In the genomic region with DNA sequence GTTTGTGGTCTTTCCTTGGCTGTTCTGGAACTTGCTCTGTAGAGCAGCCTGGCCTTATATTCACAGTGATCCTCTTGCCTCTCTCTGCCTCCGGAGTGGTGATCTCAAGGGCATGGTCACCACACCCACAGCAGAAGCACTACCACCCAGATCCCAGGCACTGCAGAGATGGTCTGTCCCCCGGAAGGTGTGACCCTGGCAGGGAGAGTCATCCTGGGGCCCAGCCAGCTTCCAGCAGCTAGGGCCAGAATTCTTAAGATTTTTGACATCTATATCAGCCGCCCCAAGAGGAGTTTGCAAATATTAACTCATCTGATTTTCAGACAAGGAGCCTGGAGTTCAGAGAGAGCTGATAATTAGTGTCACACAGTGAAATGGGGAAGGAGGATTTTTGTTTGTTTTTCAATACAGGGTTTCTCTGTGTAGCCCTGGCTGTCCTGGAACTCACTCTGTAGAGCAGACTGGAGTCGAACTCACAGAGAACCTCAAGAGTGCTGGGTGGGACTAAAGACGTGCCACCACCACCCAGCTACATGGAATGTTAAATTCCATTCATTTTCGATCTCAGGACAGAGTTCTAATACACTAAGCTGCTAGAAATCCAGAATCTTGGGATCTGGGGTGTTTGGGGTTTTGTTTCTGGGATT, we compare ENCODE assay signal across 8 mouse cellular contexts. TPM values are rescaled to one million over a fixed set of nuclear protein-coding genes. Genes with fewer than 3 reads are reported as not detected.
DNase-seq lines count a peak whose midpoint lies in the region; ATAC-seq lines count a peak whose summit lies in the region.

No protein-coding gene starts in this region.

- no peak overlapping the region; the same call in 1 of the 2 replicates for H3K4me3 ChIP-seq in embryonic facial prominence, embryonic 11.5 days (ENCODE audit: low read depth, low read length)
- peak overlapping the region; percentile 86 for H3K4me3 ChIP-seq in heart, embryonic 16.5 days (ENCODE audit: low read length)
- H3K4me3 ChIP-seq in liver, embryonic 13.5 days (replicated peaks), result peak overlapping the region; percentile 89
- H3K4me3 ChIP-seq in neural tube, embryonic 15.5 days (replicated peaks), result peak overlapping the region; percentile 61

- peak; percentile 54 for DNase-seq in urinary bladder, postnatal 25 days (ENCODE audit: low spot score)
- DNase-seq in urinary bladder, adult 2 months (ENCODE audit: low spot score), result no peak
- DNase-seq in embryonic facial prominence, embryonic 11.5 days (ENCODE audit: low spot score), result no peak
- peak; percentile 64 for DNase-seq in liver, embryonic 13.5 days
- no peak for DNase-seq in left cerebral cortex, adult 9 months (ENCODE audit: low spot score in 2 of 2)
- no peak for DNase-seq in layer of hippocampus, postnatal 25 days (ENCODE audit: extremely low spot score in 1 of 2, low spot score in 1 of 2)

- 35% methylated on average over 6 of the region's 6 CpGs for WGBS in embryonic facial prominence, embryonic 11.5 days
- 12% methylated on average over 6 of the region's 6 CpGs for WGBS in heart, embryonic 16.5 days
- WGBS in liver, embryonic 13.5 days (ENCODE audit: insufficient replicate concordance), result 22% methylated on average over 6 of the region's 6 CpGs
- WGBS in neural tube, embryonic 15.5 days, result 46% methylated on average over 6 of the region's 6 CpGs

- peak overlapping the region; percentile 71 for H3K4me2 ChIP-seq in embryonic facial prominence, embryonic 11.5 days (ENCODE audit: low read depth, low read length)
- peak overlapping the region; percentile 99 for H3K4me2 ChIP-seq in heart, embryonic 16.5 days (ENCODE audit: low read depth, low read length)
- peak overlapping the region; percentile 94 for H3K4me2 ChIP-seq in liver, embryonic 13.5 days
- peak overlapping the region; percentile 96 for H3K4me2 ChIP-seq in neural tube, embryonic 15.5 days

- no peaks in the 10 kb centered on the region for H3K27me3 ChIP-seq in embryonic facial prominence, embryonic 11.5 days (ENCODE audit: control insufficient read depth, insufficient read depth, low read length)
- H3K27me3 ChIP-seq in heart, embryonic 16.5 days (ENCODE audit: control insufficient read depth, insufficient read depth, low read length), result no peaks in the 10 kb centered on the region
- H3K27me3 ChIP-seq in liver, embryonic 13.5 days, result peaks cover 34% of the 10 kb centered on the region
- peaks cover 38% of the 10 kb centered on the region for H3K27me3 ChIP-seq in neural tube, embryonic 15.5 days (replicated peaks)

- peaks cover 3% of the 10 kb centered on the region for H3K4me1 ChIP-seq in embryonic facial prominence, embryonic 11.5 days (ENCODE audit: control insufficient read depth, insufficient read depth, low read length)
- H3K4me1 ChIP-seq in heart, embryonic 16.5 days (ENCODE audit: control insufficient read depth, insufficient read depth, low read length), result peaks cover 52% of the 10 kb centered on the region
- H3K4me1 ChIP-seq in liver, embryonic 13.5 days (replicated peaks), result peaks cover 76% of the 10 kb centered on the region
- peaks cover 54% of the 10 kb centered on the region for H3K4me1 ChIP-seq in neural tube, embryonic 15.5 days

- H3K36me3 ChIP-seq in embryonic facial prominence, embryonic 11.5 days (replicated peaks; ENCODE audit: control insufficient read depth, insufficient read depth, low read depth, low read length), result no peaks in the 10 kb centered on the region; the same call in 1 of the 2 replicates
- H3K36me3 ChIP-seq in heart, embryonic 16.5 days (ENCODE audit: control insufficient read depth, insufficient read depth), result peaks cover 7% of the 10 kb centered on the region
- H3K36me3 ChIP-seq in liver, embryonic 13.5 days, result peaks cover 11% of the 10 kb centered on the region
- no peaks in the 10 kb centered on the region for H3K36me3 ChIP-seq in neural tube, embryonic 15.5 days

- no peak overlapping the region; the same call in 1 of the 2 replicates for H3K9ac ChIP-seq in embryonic facial prominence, embryonic 11.5 days (replicated peaks; ENCODE audit: low read length)
- H3K9ac ChIP-seq in heart, embryonic 16.5 days (ENCODE audit: low read length), result peak overlapping the region; percentile 79
- H3K9ac ChIP-seq in liver, embryonic 13.5 days, result peak overlapping the region; percentile 95
- H3K9ac ChIP-seq in neural tube, embryonic 15.5 days (replicated peaks), result peak overlapping the region; percentile 62

- H3K9me3 ChIP-seq in embryonic facial prominence, embryonic 11.5 days (replicated peaks; ENCODE audit: control insufficient read depth, low read length), result no peaks in the 10 kb centered on the region
- H3K9me3 ChIP-seq in heart, embryonic 16.5 days (replicated peaks; ENCODE audit: control insufficient read depth, low read length), result no peaks in the 10 kb centered on the region; the same call in 1 of the 2 replicates
- no peaks in the 10 kb centered on the region for H3K9me3 ChIP-seq in liver, embryonic 13.5 days (replicated peaks)
- H3K9me3 ChIP-seq in neural tube, embryonic 15.5 days (replicated peaks), result no peaks in the 10 kb centered on the region

- ATAC-seq in embryonic facial prominence, embryonic 11.5 days (replicated peaks; ENCODE audit: insufficient number of reproducible peaks, low FRiP score, low TSS enrichment, low read depth), result no peak
- no peak for ATAC-seq in heart, embryonic 16.5 days (replicated peaks; ENCODE audit: extremely low read depth, insufficient read depth, low FRiP score)
- ATAC-seq in liver, embryonic 13.5 days (ENCODE audit: low read depth), result peak; percentile 57
- no peak for ATAC-seq in neural tube, embryonic 15.5 days (ENCODE audit: low FRiP score)

- no peak overlapping the region for H3K27ac ChIP-seq in embryonic facial prominence, embryonic 11.5 days (replicated peaks; ENCODE audit: low read depth, low read length)
- peak overlapping the region; percentile 98 for H3K27ac ChIP-seq in heart, embryonic 16.5 days (ENCODE audit: low read length)
- H3K27ac ChIP-seq in liver, embryonic 13.5 days, result peak overlapping the region; percentile 99
- H3K27ac ChIP-seq in neural tube, embryonic 15.5 days (replicated peaks), result peak overlapping the region; percentile 98

RNA-seq across cellular contexts. Expression of gene Cnn2, which starts 2.0 kb away (rescaled TPM):
- 173 and 185 TPM in 2 replicates for polyA plus RNA-seq in urinary bladder, adult 2 months (2012; rRNA removed)
- polyA plus RNA-seq in embryonic facial prominence, embryonic 11.5 days (2014; fragmentation: Nextera tagmentation; extraction: Ambion mirVana), result 255 and 271 TPM in 2 replicates
- polyA plus RNA-seq in heart, embryonic 16.5 days (2015; fragmentation: Nextera tagmentation; extraction: Ambion mirVana), result 218 and 255 TPM in 2 replicates
- polyA plus RNA-seq in liver, embryonic 13.5 days (2015; fragmentation: Nextera tagmentation; extraction: Ambion mirVana), result 45.8 and 49.6 TPM in 2 replicates
- 31.6 and 76.4 TPM in 2 replicates for polyA plus RNA-seq in neural tube, embryonic 15.5 days (2015; fragmentation: Nextera tagmentation; extraction: Ambion mirVana)
- total RNA-seq in layer of hippocampus, postnatal 25 days (2021), result 1 to 10 TPM; 5.8 to 6.0 TPM

RNA-seq across cellular contexts. Expression of gene Tmem259, which starts 2.2 kb away (rescaled TPM):
- 135 and 159 TPM in 2 replicates for polyA plus RNA-seq in urinary bladder, adult 2 months (2012; rRNA removed)
- polyA plus RNA-seq in embryonic facial prominence, embryonic 11.5 days (2014; fragmentation: Nextera tagmentation; extraction: Ambion mirVana), result 13.4 and 13.7 TPM in 2 replicates
- 10.6 and 13.5 TPM in 2 replicates for polyA plus RNA-seq in heart, embryonic 16.5 days (2015; fragmentation: Nextera tagmentation; extraction: Ambion mirVana)
- 8.2 TPM in 2 replicates for polyA plus RNA-seq in liver, embryonic 13.5 days (2015; fragmentation: Nextera tagmentation; extraction: Ambion mirVana)
- 21.3 and 24.7 TPM in 2 replicates for polyA plus RNA-seq in neural tube, embryonic 15.5 days (2015; fragmentation: Nextera tagmentation; extraction: Ambion mirVana)
- total RNA-seq in layer of hippocampus, postnatal 25 days (2021), result 100 to 1,000 TPM; 125 to 131 TPM

RNA-seq across cellular contexts. Expression of gene Abca7, which starts 9.9 kb away (rescaled TPM):
- polyA plus RNA-seq in urinary bladder, adult 2 months (2012; rRNA removed), result 7.5 and 9.2 TPM in 2 replicates
- 0.98 and 1.3 TPM in 2 replicates for polyA plus RNA-seq in embryonic facial prominence, embryonic 11.5 days (2014; fragmentation: Nextera tagmentation; extraction: Ambion mirVana)
- polyA plus RNA-seq in heart, embryonic 16.5 days (2015; fragmentation: Nextera tagmentation; extraction: Ambion mirVana), result 3.2 TPM in 2 replicates
- 6.3 and 7.4 TPM in 2 replicates for polyA plus RNA-seq in liver, embryonic 13.5 days (2015; fragmentation: Nextera tagmentation; extraction: Ambion mirVana)
- 5.2 and 5.6 TPM in 2 replicates for polyA plus RNA-seq in neural tube, embryonic 15.5 days (2015; fragmentation: Nextera tagmentation; extraction: Ambion mirVana)
- total RNA-seq in layer of hippocampus, postnatal 25 days (2021), result 10 to 100 TPM in 1 of 2 experiments, 1 to 10 TPM in 1; 9.6 to 10.2 TPM

RNA-seq across cellular contexts. Expression of gene Grin3b, which starts 15.8 kb away (rescaled TPM):
- 0.04 TPM in 1 of 2 replicates, not detected in the other for polyA plus RNA-seq in urinary bladder, adult 2 months (2012; rRNA removed)
- 0.21 and 0.22 TPM in 2 replicates for polyA plus RNA-seq in embryonic facial prominence, embryonic 11.5 days (2014; fragmentation: Nextera tagmentation; extraction: Ambion mirVana)
- polyA plus RNA-seq in heart, embryonic 16.5 days (2015; fragmentation: Nextera tagmentation; extraction: Ambion mirVana), result 0.25 and 0.35 TPM in 2 replicates
- 0.07 and 0.10 TPM in 2 replicates for polyA plus RNA-seq in liver, embryonic 13.5 days (2015; fragmentation: Nextera tagmentation; extraction: Ambion mirVana)
- 0.32 and 0.33 TPM in 2 replicates for polyA plus RNA-seq in neural tube, embryonic 15.5 days (2015; fragmentation: Nextera tagmentation; extraction: Ambion mirVana)
- under 1 TPM; 0.12 to 0.15 TPM for total RNA-seq in layer of hippocampus, postnatal 25 days (2021)

RNA-seq across cellular contexts. Expression of gene Wdr18, which starts 26.4 kb away (rescaled TPM):
- polyA plus RNA-seq in urinary bladder, adult 2 months (2012; rRNA removed), result 23.5 and 25.0 TPM in 2 replicates
- polyA plus RNA-seq in embryonic facial prominence, embryonic 11.5 days (2014; fragmentation: Nextera tagmentation; extraction: Ambion mirVana), result 118 and 123 TPM in 2 replicates
- 69.6 TPM in 2 replicates for polyA plus RNA-seq in heart, embryonic 16.5 days (2015; fragmentation: Nextera tagmentation; extraction: Ambion mirVana)
- polyA plus RNA-seq in liver, embryonic 13.5 days (2015; fragmentation: Nextera tagmentation; extraction: Ambion mirVana), result 78.2 and 83.0 TPM in 2 replicates
- 94.4 and 104 TPM in 2 replicates for polyA plus RNA-seq in neural tube, embryonic 15.5 days (2015; fragmentation: Nextera tagmentation; extraction: Ambion mirVana)
- 10 to 100 TPM; 42.9 to 45.8 TPM for total RNA-seq in layer of hippocampus, postnatal 25 days (2021)

Comparison
In these comparisons a context has a peak if more than half of its experiments do, and no peak if none do; other contexts are left out.
1. DNase-seq: peak in urinary bladder, postnatal 25 days (single experiment) and liver, embryonic 13.5 days (single experiment); none in urinary bladder, adult 2 months (single experiment), embryonic facial prominence, embryonic 11.5 days (single experiment), left cerebral cortex, adult 9 months (0 of 2) and layer of hippocampus, postnatal 25 days (0 of 2).
2. Peak in every context shown above with its lines, with median percentiles within 50 percentile points of each other: H3K4me2 ChIP-seq.